Mouse (Mus musculus) C2C12 (cell line): ENCODE results near the gene Caprin2.

Experiments
- CEBPB ChIP-seq: IDR thresholded peaks from one replicate; pipeline ENCODE4 v1.6.1; 2011; ENCODE audit warnings: low read depth, mild to moderate bottlenecking, control low read depth, moderate library complexity
- CTCF ChIP-seq: IDR thresholded peaks from one replicate; pipeline ENCODE4 v1.5.1; 2011; ENCODE audit not compliant: control insufficient read depth, insufficient read depth, insufficient read length
- FOSL1 ChIP-seq: IDR thresholded peaks from one replicate; pipeline ENCODE4 v1.8.0; 2011; ENCODE audit warnings: mild to moderate bottlenecking, low read length; ENCODE audit not compliant: poor library complexity, insufficient read depth, severe bottlenecking
- MAX ChIP-seq: IDR thresholded peaks from one replicate; pipeline ENCODE4 v1.6.1; 2011; ENCODE audit warnings: mild to moderate bottlenecking, control low read depth
- MYOD1 ChIP-seq: IDR thresholded peaks from one replicate; pipeline ENCODE4 v1.6.1; 2011; ENCODE audit warnings: low read depth; ENCODE audit not compliant: control insufficient read depth, insufficient read length
- MYOG ChIP-seq: IDR thresholded peaks from one replicate; pipeline ENCODE4 v1.6.1; 2011; ENCODE audit not compliant: control insufficient read depth, insufficient read length; ENCODE audit errors: extremely low read depth
- USF1 ChIP-seq: IDR thresholded peaks from one replicate; pipeline ENCODE4 v1.6.1; 2011; ENCODE audit warnings: low read depth, mild to moderate bottlenecking, control low read depth, moderate library complexity

DNA sequence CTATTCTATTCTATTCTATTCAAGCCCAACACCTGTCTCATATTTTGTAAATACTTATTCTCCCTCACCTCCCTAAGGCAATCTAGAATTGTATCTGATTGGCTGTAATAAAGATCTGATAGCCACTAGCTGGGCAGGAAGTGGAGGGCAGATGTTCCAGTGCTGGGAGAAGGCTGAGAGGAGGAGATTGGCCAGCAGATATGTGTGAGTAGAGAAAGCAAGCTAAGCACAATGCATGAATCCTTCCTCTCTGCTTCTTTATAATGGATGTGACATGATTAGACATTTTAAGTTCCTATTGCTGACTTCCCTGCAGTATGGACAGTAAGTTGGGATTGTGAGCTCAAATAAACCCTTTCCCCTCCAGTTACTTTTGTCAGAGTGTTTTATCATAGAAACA lies 57.6 kb downstream of the Caprin2 start:
- TF ChIP-seq CTCF (no peak), MAX (no peak), USF1 (no peak), MYOG (no peak), CEBPB (no peak), MYOD1 (no peak), FOSL1 (no peak)
